Mouse (Mus musculus): ENCODE results near the gene Fabp2. TPM values are rescaled to one million over a fixed set of nuclear protein-coding genes. Genes with fewer than 3 reads are reported as not detected.

Fabp2 gene
- not detected in 2 replicates for polyA plus RNA-seq (2012; rRNA removed)

GRCm38 (mm10) chr3:122894772-122895171, at the start of gene Fabp2:
Gene Fabp2 (plus strand): TSS chr3:122895072.
- DNase-seq (ENCODE audit: low read depth) = no peak

GRCm38 (mm10) chr3:122848410-122849034, 46.4 kb upstream of the Fabp2 start:
- DNase-seq (ENCODE audit: low read depth) = no peak

- DNase-seq (ENCODE audit: low read depth) = no peak
These were observed 39.7 kb upstream of the Fabp2 start for GRCm38 (mm10) chr3:122855149-122855548.

GRCm38 (mm10) chr3:122859829-122860228, 35.0 kb upstream of the Fabp2 start:
- no peak for DNase-seq (ENCODE audit: low read depth)

- DNase-seq (ENCODE audit: low read depth) = no peak
These were observed 34.0 kb upstream of the Fabp2 start for GRCm38 (mm10) chr3:122860573-122861498.

- no peak for DNase-seq (ENCODE audit: low read depth)
These were observed 29.8 kb upstream of the Fabp2 start for GRCm38 (mm10) chr3:122865092-122865491.

- DNase-seq (ENCODE audit: low read depth) = no peak
These were observed 26.6 kb upstream of the Fabp2 start for GRCm38 (mm10) chr3:122868270-122868669.

GRCm38 (mm10) chr3:122871596-122871995, 23.3 kb upstream of the Fabp2 start:
- no peak for DNase-seq (ENCODE audit: low read depth)

- DNase-seq (ENCODE audit: low read depth) = no peak
These were observed 18.0 kb upstream of the Fabp2 start for GRCm38 (mm10) chr3:122876870-122877269.

- DNase-seq (ENCODE audit: low read depth) = no peak
These were observed 17.3 kb upstream of the Fabp2 start for GRCm38 (mm10) chr3:122877543-122877942.

- DNase-seq (ENCODE audit: low read depth) = no peak
These were observed 16.1 kb upstream of the Fabp2 start for GRCm38 (mm10) chr3:122878705-122879315.

GRCm38 (mm10) chr3:122887505-122888301, 7.2 kb upstream of the Fabp2 start:
- DNase-seq (ENCODE audit: low read depth) = no peak

- no peak for DNase-seq (ENCODE audit: low read depth)
These were observed 6.5 kb upstream of the Fabp2 start for GRCm38 (mm10) chr3:122888371-122888819.

- no peak for DNase-seq (ENCODE audit: low read depth)
These were observed 388 bp downstream of the Fabp2 start for GRCm38 (mm10) chr3:122895189-122895731.

GRCm38 (mm10) chr3:122898254-122898653, 3.4 kb downstream of the Fabp2 start:
- DNase-seq (ENCODE audit: low read depth) = no peak

GRCm38 (mm10) chr3:122903746-122904433, 9.0 kb downstream of the Fabp2 start:
- no peak for DNase-seq (ENCODE audit: low read depth)

GRCm38 (mm10) chr3:122907841-122908240, 13.0 kb downstream of the Fabp2 start:
- no peak for DNase-seq (ENCODE audit: low read depth)

GRCm38 (mm10) chr3:122915493-122915892, 20.6 kb downstream of the Fabp2 start:
- no peak for DNase-seq (ENCODE audit: low read depth)

- DNase-seq (ENCODE audit: low read depth) = peak; percentile 95
These were observed 21.4 kb downstream of the Fabp2 start for GRCm38 (mm10) chr3:122916191-122916680.

- no peak for DNase-seq (ENCODE audit: low read depth)
These were observed 23.8 kb downstream of the Fabp2 start for GRCm38 (mm10) chr3:122918672-122919071.
